Mouse (Mus musculus) liver, adult 2 months (tissue): ENCODE results near the gene Chst14. TPM values are rescaled to one million over a fixed set of nuclear protein-coding genes. Genes with fewer than 3 reads are reported as not detected.

Experiments used
- DNase-seq: peaks from one replicate; pipeline ENCODE4 v3.0.0-alpha.2; 2011; ENCODE audit warnings: low read depth, low spot score; ENCODE audit errors: extremely low read depth
- H3K27ac ChIP-seq: fragments of 200-500 bp; replicated peaks from 2 replicates; pipeline ENCODE4 v1.5.1; 2012; ENCODE audit warnings: low read depth, mild to moderate bottlenecking, control low read depth, inconsistent platforms, low read length; ENCODE audit not compliant: insufficient read depth
- H3K27me3 ChIP-seq: fragments of 200-500 bp; 2 replicates; pipeline ENCODE4 v1.6.1; 2012; ENCODE audit warnings: mild to moderate bottlenecking, moderate library complexity, low read length, inconsistent platforms; ENCODE audit not compliant: control insufficient read depth, insufficient read depth
- H3K36me3 ChIP-seq: fragments of 200-500 bp; 2 replicates; pipeline ENCODE4 v1.6.1; 2012; ENCODE audit warnings: low read length, inconsistent platforms; ENCODE audit not compliant: control insufficient read depth, insufficient read depth
- H3K4me1 ChIP-seq: fragments of 200-500 bp; 2 replicates; pipeline ENCODE4 v1.6.1; 2011; ENCODE audit warnings: low read length; ENCODE audit not compliant: control insufficient read depth, insufficient read depth
- H3K4me3 ChIP-seq: fragments of 200-500 bp; 2 replicates; pipeline ENCODE4 v1.5.1; 2011; ENCODE audit warnings: low read depth, mild to moderate bottlenecking, control low read depth, low read length, moderate library complexity; ENCODE audit not compliant: insufficient read depth
- H3K79me2 ChIP-seq: fragments of 200-500 bp; 2 replicates; pipeline ENCODE4 v1.6.1; 2012; ENCODE audit warnings: inconsistent platforms, mild to moderate bottlenecking, low read length, moderate library complexity; ENCODE audit not compliant: control insufficient read depth, insufficient read depth
- H3K9ac ChIP-seq: fragments of 200-500 bp; 2 replicates; pipeline ENCODE4 v1.6.1; 2012; ENCODE audit warnings: low read depth, mild to moderate bottlenecking, control low read depth, inconsistent platforms, low read length
- CTCF ChIP-seq: fragments of 200-500 bp; IDR thresholded peaks from 2 replicates; pipeline ENCODE4 v1.5.1; 2011; ENCODE audit warnings: low read depth, low read length, control low read depth
- POLR2A ChIP-seq: fragments of 200-500 bp; IDR thresholded peaks from 2 replicates; pipeline ENCODE4 v1.6.1; 2011; ENCODE audit warnings: low read length, control low read depth; ENCODE audit not compliant: insufficient read depth; ENCODE audit errors: extremely low read depth
- WGBS: fragments of 180-500 bp; shearing (Covaris S2); methylation state at CpG from one replicate; pipeline ENCODE4 v1.1.7; 2018; 5-methylcytosine and 5-hydroxymethylcytosine counted together
- polyA plus RNA-seq: library from polyadenylated mRNA; depleted of rRNA; stranded (reverse); fragments of >200 nt; gene quantifications from 2 replicates; pipeline ENCODE4 v1.2.3, GENCODE M21; 2012
- total RNA-seq: library from RNA; depleted of rRNA; stranded (reverse); fragments of >200 nt; gene quantifications from 2 replicates; pipeline ENCODE4 v1.2.3, GENCODE M21; 2014

The Chst14 gene
- total and polyA plus RNA-seq, 2 experiments: 0.55 to 1.8 TPM

- H3K4me3 ChIP-seq: no peak overlapping the region
- no peak for DNase-seq
- peaks cover 17% of the 10 kb centered on the region for H3K4me1 ChIP-seq
- no peak overlapping the region for H3K9ac ChIP-seq
- WGBS: 70% methylated on average over 8 of the region's 8 CpGs
- H3K36me3 ChIP-seq: no peaks in the 10 kb centered on the region
- TF ChIP-seq CTCF (no peak), POLR2A (no peak)
- no peak overlapping the region for H3K27ac ChIP-seq
- H3K79me2 ChIP-seq: peaks cover 23% of the 10 kb centered on the region
- H3K27me3 ChIP-seq: no peaks in the 10 kb centered on the region
These were observed 11.6 kb upstream of the Chst14 start for GRCm38 (mm10) chr2:118914685-118915084.

DNA sequence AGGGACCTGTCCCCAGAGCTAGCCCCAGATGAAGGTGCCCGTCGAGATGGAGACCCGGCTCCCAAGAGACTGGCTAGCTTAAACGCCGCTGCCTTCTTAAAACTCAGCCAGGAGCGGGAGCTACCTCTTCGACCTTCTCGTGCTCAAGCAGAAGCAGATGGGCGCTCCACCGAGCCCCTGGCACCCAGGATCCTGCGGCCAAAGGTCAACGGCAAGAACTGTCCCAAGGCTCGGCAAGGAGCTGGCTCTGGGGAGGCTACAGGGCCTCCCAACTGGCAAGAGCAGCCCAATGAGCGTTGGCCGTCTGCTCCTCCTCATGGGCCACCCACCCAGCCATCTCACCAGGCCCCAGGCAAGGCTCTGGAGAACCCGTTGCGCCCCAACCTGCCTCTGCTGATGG lies 9.9 kb upstream of the Chst14 start:
- H3K27ac ChIP-seq: no peak overlapping the region
- WGBS: 92% methylated on average over 17 of the region's 17 CpGs
- no peak for DNase-seq
- peaks cover 17% of the 10 kb centered on the region for H3K79me2 ChIP-seq
- no peak overlapping the region for H3K9ac ChIP-seq
- no peaks in the 10 kb centered on the region; the same call in 1 of the 2 replicates for H3K36me3 ChIP-seq
- peaks cover 13% of the 10 kb centered on the region for H3K4me1 ChIP-seq
- no peaks in the 10 kb centered on the region for H3K27me3 ChIP-seq
- H3K4me3 ChIP-seq: no peak overlapping the region
- no peak for TF ChIP-seq POLR2A
- no peak for TF ChIP-seq CTCF

DNA sequence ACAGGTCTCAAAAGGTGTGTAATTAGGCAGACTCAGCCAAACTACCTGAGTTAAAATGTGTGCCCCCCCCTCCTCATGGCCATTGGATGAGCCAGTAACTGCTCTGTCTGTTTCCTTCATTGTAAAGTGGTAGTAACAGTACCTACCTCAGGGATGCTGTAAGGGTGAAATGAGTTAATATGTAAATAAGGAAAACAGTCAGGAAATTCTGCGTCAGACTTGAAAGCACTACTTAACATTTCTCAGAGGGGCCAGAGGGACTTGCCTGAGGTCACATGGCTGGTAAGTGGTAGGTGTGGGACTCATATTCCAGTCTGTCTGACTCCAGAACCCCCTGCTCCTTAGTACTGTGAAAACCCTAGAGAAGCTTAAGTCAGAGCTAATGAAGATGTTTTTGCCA lies 7.8 kb upstream of the Chst14 start:
- WGBS: 78% methylated on average over 1 of the region's 1 CpGs

GRCm38 (mm10) chr2:118920428-118920827 lies 5.9 kb upstream of the Chst14 start:
- no peaks in the 10 kb centered on the region for H3K27me3 ChIP-seq
- TF ChIP-seq CTCF (no peak), POLR2A (no peak)
- no peak overlapping the region for H3K9ac ChIP-seq
- H3K36me3 ChIP-seq: no peaks in the 10 kb centered on the region; the same call in 1 of the 2 replicates
- peaks cover 5% of the 10 kb centered on the region for H3K79me2 ChIP-seq
- H3K4me3 ChIP-seq: no peak overlapping the region
- 85% methylated on average over 3 of the region's 3 CpGs for WGBS
- H3K4me1 ChIP-seq: no peaks in the 10 kb centered on the region
- no peak overlapping the region for H3K27ac ChIP-seq
- no peak for DNase-seq

More for the DNA sequence above, 7.8 kb upstream of the Chst14 start:
- DNase-seq: no peak
- H3K27me3 ChIP-seq: no peaks in the 10 kb centered on the region
- H3K36me3 ChIP-seq: no peaks in the 10 kb centered on the region; the same call in 1 of the 2 replicates
- H3K4me3 ChIP-seq: no peak overlapping the region
- peaks cover 10% of the 10 kb centered on the region for H3K79me2 ChIP-seq
- no peak overlapping the region for H3K9ac ChIP-seq
- H3K27ac ChIP-seq: no peak overlapping the region
- TF ChIP-seq POLR2A: no peak
- no peak for TF ChIP-seq CTCF
- H3K4me1 ChIP-seq: peaks cover 7% of the 10 kb centered on the region

- H3K4me3 ChIP-seq: peak overlapping the region; percentile 93
- no peak for TF ChIP-seq POLR2A
- no peak for TF ChIP-seq CTCF
- no peaks in the 10 kb centered on the region for H3K79me2 ChIP-seq
- no peak overlapping the region for H3K27ac ChIP-seq
- no peak for DNase-seq
- H3K4me1 ChIP-seq: peaks cover 3% of the 10 kb centered on the region
- 4% methylated on average over 6 of the region's 6 CpGs for WGBS
- H3K27me3 ChIP-seq: no peaks in the 10 kb centered on the region
- no peak overlapping the region for H3K9ac ChIP-seq
- no peaks in the 10 kb centered on the region; the same call in 1 of the 2 replicates for H3K36me3 ChIP-seq
These were observed 344 bp upstream of the Chst14 start for GRCm38 (mm10) chr2:118925952-118926351.

- H3K9ac ChIP-seq: peak overlapping the region; percentile 88
- TF ChIP-seq CTCF: no peak
- no peak for TF ChIP-seq POLR2A
- WGBS: 49% methylated on average over 31 of the region's 31 CpGs
These were observed 873 bp downstream of the Chst14 start for GRCm38 (mm10) chr2:118926998-118927739.

More at GRCm38 (mm10) chr2:118926998-118927739, 873 bp downstream of the Chst14 start:
- Histone ChIP-seq H3K4me3 (peak overlapping the region; percentile 93), H3K27me3 (no peaks in the 10 kb centered on the region), H3K36me3 (no peaks in the 10 kb centered on the region), H3K27ac (no peak overlapping the region), H3K4me1 (peaks cover 3% of the 10 kb centered on the region), H3K79me2 (no peaks in the 10 kb centered on the region)
- DNase-seq: no peak
